In genomic region chr5:149052421-149053338, GRCm38 (mm10) we compare ENCODE assay signal across 8 mouse cellular contexts. TPM values are rescaled to one million over a fixed set of nuclear protein-coding genes. Genes with fewer than 3 reads are reported as not detected.
DNase-seq lines count a peak whose midpoint lies in the region; ATAC-seq lines count a peak whose summit lies in the region.

No protein-coding gene starts in this region.

- peak overlapping the region; percentile 94 for H3K4me2 ChIP-seq in hindbrain, embryonic 14.5 days (replicated peaks)

- peak overlapping the region; percentile 99 for H3K9ac ChIP-seq in hindbrain, embryonic 14.5 days

- H3K27me3 ChIP-seq in hindbrain, embryonic 14.5 days (ENCODE audit: control insufficient read depth, insufficient read depth, low read length) = no peaks in the 10 kb centered on the region

- no peaks in the 10 kb centered on the region for H3K9me3 ChIP-seq in hindbrain, embryonic 14.5 days (ENCODE audit: control insufficient read depth, low read length)

- peak; percentile 99 for DNase-seq in R1 (ENCODE audit: low read depth, low spot score)
- DNase-seq in cerebellum, postnatal 25 days = peak; percentile 98 to 99
- DNase-seq in frontal cortex, postnatal 25 days (ENCODE audit: low spot score in 2 of 2) = peak; percentile 98
- peak; percentile 97 for DNase-seq in hindbrain, embryonic 14.5 days (ENCODE audit: low spot score)
- peak; percentile 99 for DNase-seq in layer of hippocampus, postnatal 36 days
- peak; percentile 99 for DNase-seq in lung, postnatal 36 days
- DNase-seq in retina, postnatal 7 days (ENCODE audit: low read depth, low spot score) = peak; percentile 97
- DNase-seq in urinary bladder, adult 2 months (ENCODE audit: low spot score) = peak; percentile 95

- H3K27ac ChIP-seq in hindbrain, embryonic 14.5 days = peak overlapping the region; percentile 99

- H3K4me3 ChIP-seq in hindbrain, embryonic 14.5 days (replicated peaks; ENCODE audit: low read length) = peak overlapping the region; percentile 86

- WGBS in hindbrain, embryonic 14.5 days = under 1% methylated on average over 97 of the region's 110 CpGs

- ATAC-seq in hindbrain, embryonic 14.5 days (ENCODE audit: low FRiP score) = peak; percentile 97

- peaks cover 17% of the 10 kb centered on the region for H3K36me3 ChIP-seq in hindbrain, embryonic 14.5 days (replicated peaks; ENCODE audit: control insufficient read depth, insufficient read depth)

- H3K4me1 ChIP-seq in hindbrain, embryonic 14.5 days (replicated peaks; ENCODE audit: control insufficient read depth, insufficient read depth, low read length) = peaks cover 18% of the 10 kb centered on the region

RNA-seq across cellular contexts. Expression of gene Gm42791, which starts 57.7 kb away (rescaled TPM):
- polyA plus RNA-seq in hindbrain, embryonic 14.5 days (2014; fragmentation: Nextera tagmentation; extraction: Ambion mirVana) = 0.33 and 2.6 TPM in 2 replicates
- 10 to 100 TPM; 24.3 to 31.6 TPM for total RNA-seq in layer of hippocampus, postnatal 36 days (2021)
- polyA plus RNA-seq in urinary bladder, adult 2 months (2012; rRNA removed) = not detected in 2 replicates

Comparison
In these comparisons a context has a peak if more than half of its experiments do, and no peak if none do; other contexts are left out.
1. Peak in every context shown above with its lines: DNase-seq, ATAC-seq, H3K4me3 ChIP-seq and H3K27ac ChIP-seq.